Mouse (Mus musculus): ENCODE data around the gene Rph3al.

Gene Rph3al

DNA sequence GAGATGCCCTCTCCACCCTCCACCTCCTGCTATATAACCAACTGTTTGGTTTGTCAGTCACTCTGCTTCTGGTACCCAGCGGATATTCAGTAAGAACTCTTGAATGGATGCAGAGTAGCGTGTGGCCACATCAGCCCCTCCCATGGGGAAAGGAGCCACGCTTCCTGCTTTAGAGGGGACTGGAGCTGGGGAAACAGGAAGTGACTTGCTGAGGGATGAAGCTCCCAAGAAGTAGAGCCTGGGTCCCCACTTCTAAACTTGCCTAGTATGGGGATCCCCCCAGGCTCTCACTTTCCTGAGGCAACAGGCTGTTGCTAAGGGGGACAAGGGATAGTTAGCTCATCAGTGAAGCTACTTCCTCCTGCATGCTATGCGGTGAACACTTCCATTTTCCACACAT is 30.8 kb downstream of the Rph3al start:
- no peak for DNase-seq (ENCODE audit: low read depth, low spot score)

DNA sequence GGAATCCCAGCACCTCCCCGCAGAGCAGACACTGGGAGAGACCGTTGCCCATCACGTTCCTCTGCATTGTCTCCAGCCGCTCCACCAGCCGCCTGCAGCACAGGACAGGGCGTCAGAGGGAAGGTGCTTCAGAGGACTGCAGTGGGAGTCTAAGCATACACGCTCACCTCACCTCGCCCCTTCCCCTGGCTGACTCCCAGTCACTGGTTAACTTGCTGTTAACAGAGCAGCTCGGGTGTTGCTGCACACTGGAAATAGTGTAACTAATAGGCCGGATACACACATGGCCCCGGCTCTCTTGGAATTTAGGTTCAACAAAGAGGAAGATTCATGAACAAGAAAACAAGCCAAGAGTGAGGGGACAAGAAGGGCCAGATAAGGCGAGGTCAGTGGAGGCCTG is 31.7 kb downstream of the Rph3al start:
- DNase-seq (ENCODE audit: low read depth, low spot score) = no peak

DNA sequence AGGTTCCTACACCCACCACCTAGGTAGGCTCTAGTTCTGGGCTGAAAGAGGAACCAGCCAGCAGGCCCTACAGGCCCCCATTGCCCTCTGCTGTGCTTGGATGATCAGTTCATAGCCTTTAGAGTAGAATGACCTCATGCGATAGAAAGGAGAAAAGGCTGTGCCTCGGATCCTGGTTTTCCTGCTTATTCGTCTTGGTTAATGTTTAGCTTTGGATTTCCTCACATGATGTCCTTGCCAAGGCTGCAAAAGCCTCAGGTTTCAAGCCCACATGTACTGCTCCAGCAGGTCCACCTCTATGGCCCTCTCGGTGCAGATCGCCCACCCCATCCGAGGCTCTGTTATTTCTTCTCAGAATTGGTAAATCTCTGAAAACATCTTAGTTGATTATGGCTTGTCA is 33.2 kb downstream of the Rph3al start:
- no peak for DNase-seq (ENCODE audit: low read depth, low spot score)

DNA sequence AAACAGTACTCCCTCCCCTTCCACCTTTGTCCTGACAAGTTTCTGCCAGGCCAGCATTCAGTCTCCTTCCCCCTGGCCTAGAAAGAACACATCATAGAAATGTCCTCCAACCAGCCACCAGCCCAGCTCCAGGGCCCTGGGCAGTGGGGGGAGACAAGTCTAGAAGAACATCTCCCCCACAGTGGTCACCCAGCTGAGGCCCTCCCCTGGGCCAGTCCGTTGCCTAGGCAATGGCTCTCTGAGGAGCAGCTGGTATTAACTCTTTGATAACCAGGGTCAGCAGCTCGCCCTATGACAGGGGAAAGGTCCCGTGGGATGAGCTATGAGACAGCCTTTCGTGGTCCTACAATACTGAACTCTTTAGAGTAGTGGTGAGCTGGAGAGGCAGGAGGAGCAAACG is 33.7 kb downstream of the Rph3al start:
- DNase-seq (ENCODE audit: low read depth, low spot score) = no peak

DNA sequence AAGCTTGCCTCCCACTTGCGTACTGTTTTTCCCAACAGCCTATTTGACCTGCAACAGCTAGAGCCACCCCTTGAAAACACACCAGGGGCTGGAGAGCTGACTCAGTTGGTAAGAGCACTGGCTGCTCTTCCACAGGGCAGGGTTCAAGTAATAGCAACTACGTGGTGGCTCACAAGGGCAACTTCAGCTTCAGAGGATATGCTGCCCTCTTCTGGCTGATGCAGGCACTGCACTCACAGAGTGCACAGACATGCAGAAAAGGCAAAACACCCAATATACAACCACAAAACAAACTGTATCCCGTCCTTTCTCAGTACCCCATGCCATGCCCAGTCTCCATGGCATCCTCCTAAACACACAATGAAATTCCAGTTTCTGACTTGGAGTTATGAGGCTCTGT is 34.7 kb downstream of the Rph3al start:
- DNase-seq (ENCODE audit: low read depth, low spot score) = peak; percentile 20

DNA sequence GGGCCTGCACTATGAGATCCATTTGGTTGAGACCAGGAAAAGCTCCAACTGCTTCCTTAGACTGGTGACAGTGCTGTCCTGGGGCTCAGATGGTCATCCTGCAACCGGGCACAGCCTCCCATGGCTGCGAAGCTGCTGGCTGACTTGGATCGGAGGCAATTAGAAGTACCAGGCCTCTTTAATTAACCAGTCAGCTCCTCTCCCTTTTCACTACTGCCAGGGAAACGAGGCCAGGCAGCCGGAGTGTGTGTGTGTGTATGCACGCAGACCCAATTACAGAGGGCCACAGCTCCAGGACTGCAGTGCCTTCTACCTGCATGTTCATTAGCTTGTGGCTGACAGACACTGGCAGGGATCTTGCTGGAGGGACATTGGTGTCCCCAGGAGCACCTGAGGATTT is 36.9 kb downstream of the Rph3al start:
- DNase-seq (ENCODE audit: low read depth, low spot score) = no peak

DNA sequence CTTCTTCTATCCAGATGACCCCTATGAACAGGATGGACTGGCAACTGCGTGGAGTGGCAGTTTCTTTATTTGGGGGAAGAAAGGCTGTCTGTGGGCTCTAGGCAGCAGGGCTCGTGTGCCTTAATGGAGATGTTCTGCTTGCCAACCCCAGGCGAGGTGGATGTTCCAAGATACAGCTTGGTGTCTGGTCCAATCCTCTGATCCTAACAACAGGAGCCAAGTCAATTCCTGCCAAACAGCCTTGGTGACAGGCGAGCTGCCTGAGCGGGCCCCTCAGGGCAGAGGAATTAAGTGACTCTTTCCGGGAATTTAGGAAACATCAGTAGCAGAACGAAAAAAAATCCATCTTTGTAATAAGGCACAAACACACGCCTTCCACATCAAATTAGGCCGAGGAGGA is 38.6 kb downstream of the Rph3al start:
- DNase-seq (ENCODE audit: low read depth, low spot score) = no peak

DNA sequence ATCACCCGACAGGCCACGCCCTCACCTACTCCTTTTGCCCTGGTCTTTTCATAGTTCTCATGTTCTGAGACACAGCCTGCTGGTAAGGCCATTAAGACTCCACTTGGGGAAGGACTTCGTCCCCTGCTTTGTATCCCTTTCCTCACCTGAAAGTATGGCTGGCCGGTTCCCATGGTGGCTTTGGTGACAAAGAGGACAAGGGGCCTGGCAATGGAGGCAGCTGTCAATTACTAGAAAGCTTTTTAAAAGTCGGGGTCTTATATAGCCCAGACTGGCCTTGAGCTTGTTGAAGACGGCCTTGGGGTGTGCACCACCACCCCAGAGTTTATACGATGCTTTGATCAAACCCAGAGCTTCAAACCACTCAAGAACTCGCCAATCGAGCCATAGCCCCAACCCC is 39.7 kb downstream of the Rph3al start:
- DNase-seq (ENCODE audit: low read depth, low spot score) = no peak

DNA sequence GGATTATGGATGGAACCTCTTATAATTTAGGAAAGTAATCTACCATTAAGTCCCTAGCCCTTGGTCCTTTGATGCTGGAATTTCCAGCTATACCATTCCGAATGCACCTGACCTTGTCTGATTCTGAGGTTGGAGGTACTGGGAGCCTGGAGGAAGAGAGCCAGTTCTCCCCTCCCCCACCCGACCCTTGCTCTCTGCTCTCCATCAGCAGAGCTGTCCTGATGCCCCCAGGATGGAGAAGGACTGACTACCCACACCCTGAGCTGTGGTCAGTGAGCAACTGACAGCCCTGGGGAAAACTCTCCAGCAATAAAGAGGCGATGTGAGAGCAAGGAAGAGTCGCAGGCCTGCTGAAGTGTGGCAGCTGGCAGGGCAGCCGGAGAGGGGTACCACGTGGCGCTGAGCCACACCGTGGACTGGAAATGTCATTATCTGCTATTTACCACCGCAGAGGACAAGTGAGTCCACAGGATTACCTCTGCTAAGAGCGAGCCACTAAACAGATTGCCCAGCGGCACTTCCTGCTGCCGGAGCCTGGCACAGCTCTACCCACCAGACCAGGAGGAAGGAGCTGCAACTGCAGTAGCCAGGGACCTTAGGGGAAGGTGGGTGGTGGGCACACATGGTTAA is 43.3 kb downstream of the Rph3al start:
- DNase-seq (ENCODE audit: low read depth, low spot score) = no peak

DNA sequence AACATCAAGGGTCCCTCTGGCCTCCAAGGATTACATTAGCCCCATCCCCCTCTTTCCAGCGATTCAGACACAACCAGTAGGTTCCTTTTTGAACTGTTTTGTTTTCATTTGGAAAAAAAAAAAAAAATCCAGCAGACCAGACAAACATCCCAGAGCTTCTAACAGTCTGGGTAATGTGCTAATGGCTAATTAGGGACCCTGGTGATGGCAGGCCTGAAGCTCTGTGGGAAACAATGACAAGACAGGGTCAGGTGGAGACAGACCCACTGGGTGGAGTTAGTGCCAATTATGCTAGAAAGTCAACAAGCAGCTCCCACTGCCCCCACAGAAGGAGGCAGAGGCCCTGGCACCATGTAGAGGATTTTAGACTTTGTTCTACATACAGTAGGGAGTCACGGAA is 44.3 kb downstream of the Rph3al start:
- DNase-seq (ENCODE audit: low read depth, low spot score) = no peak

DNA sequence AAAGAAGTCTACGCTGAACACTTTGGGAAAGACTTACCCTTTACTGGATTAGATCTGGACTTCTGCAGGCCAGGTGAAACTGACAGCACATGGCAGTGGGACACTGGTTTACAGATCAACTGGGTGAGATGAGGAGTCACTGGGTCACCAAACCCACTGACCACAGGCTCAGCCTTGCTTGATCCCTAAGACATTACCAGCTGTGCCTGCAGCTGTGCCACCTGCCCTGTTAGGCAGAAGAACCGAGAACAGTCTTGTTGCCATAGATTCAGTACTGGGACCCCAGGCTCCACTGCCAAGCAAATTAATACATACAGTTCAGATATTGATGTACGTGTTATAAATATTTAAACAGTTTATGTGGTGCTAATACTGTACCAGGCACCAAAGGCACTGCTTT is 50.9 kb downstream of the Rph3al start:
- no peak for DNase-seq (ENCODE audit: low read depth, low spot score)

DNA sequence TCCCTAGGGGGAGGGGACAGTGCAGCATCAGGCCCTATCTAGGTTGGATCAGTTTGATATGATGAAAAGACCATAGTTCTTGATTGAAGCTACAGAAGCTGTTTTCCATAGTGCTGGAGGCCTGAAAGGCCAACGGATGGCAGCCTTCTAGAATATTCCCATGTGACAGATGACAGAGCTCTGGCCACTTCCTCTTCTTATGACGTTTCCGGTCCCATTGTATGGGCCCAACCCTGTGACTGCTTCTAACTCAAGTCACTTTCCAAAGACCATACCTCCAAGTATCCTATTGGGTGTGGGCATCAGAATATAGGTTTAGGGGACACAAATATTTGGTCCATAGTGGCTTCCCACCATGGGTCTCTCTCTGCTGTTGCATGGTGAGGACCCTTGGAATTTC is 57.0 kb downstream of the Rph3al start:
- DNase-seq (ENCODE audit: low read depth, low spot score) = no peak

DNA sequence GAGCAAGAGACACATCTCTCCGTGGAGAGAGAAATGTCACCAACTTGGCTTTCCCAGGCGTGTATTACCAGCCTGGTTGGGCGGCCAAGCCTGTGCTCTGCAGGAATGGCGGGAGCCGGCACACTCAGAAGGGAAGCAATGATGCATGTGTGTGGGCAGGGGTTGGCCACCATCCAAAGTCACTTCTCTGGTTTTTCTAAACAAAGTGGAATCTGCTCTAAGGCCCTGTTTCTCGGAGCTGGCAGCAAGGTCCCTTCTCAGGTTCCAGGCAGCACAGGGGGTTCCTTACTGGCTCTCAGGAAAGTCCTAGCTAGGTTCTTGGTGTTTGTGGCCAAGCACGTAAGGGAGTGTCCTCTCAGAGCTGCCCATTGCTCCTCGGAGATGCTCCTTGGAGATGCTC is 58.2 kb downstream of the Rph3al start:
- DNase-seq (ENCODE audit: low read depth, low spot score) = no peak

DNA sequence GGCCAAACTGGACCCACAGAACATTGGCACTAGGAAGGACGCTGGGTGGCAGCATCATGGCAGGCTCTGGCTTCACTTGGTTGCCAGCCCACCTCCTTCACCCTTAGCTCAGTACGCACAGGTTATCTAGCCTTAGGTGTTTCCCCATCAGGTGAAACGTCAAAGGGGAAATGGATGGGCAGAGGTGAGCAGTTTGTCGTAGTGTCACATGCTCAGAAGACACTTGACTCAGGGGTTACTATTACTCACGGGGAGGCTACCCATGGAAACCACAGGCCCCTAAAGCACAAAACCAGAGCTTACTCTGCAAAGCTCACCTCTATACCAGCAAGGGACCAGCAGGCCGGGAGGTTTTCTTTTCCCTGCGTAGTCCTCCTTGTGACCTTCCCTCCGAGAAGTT is 59.8 kb downstream of the Rph3al start:
- no peak for DNase-seq (ENCODE audit: low read depth, low spot score)

DNA sequence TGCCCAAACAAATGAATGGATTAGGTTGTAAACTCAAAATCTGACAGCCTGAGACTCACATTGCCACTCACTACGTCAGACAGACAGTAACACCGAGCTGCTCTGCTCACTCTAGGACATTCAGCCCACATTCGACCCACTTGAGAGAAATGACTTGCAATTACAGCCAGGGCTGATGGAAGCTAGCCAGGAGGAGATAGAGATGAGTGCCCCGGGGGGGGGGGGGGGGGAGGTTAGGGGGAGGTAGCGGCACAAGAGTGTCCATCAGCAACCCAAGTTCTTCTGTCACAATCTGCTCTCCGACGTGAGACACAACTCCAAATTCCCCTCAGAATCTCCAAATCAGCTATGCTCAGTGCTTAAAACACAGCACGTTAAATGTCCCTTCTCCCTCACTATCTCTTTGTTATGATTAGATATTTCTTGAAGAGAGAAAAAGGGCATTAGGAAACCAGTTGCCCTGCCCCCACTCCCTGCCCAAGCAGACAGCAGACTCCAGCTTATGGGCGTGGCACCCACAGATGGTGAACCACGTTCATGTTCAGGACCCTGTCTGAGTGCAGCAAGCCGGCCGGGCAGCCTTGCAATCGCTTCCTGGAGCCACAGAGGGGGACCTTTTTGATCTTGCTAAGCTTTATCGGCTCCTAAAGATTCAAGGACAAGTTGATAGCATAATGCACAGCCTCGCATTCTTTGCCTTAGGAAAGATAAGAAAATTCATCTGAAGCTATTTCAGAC is 62.0 kb downstream of the Rph3al start:
- DNase-seq (ENCODE audit: low read depth, low spot score) = no peak

DNA sequence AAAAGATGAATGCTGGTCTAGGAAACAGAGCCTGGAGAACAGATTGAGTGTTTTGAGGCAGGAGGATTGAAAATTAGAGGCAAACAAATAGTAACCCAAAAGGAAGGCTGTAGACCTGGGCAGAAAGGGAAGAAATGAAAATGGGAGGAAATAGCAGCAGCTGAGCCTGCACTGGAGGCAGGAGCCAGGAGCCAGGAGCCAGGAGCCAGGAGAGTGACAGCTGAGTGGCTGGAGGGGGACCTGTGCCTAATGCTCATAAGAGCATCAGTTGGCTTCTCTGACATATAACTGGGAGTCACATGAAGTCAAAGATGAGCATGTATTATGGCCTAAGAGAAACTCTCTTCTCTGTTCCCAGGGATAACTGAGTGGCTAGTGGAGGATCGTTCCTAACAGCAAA is 66.5 kb downstream of the Rph3al start:
- no peak for DNase-seq (ENCODE audit: low read depth, low spot score)

DNA sequence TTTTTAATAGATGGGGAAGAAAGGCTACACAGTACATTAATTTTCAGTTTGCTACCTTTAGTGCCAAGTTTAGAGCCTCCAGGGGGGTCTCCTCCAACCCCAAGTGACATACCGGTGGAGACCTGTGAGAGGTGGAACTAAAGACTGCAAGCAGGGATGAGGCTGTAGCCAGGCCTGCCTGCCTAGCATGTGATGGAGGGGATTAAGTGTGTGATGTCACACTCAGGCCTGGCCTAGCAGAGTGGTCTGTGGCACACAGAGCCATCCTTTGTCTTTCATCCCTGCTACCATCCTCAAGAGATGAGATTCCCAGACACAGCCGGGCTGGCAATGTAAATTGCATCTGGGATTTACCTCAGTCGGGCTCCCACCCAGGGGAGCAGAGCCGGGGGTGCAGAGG is 67.3 kb downstream of the Rph3al start:
- DNase-seq (ENCODE audit: low read depth, low spot score) = no peak

DNA sequence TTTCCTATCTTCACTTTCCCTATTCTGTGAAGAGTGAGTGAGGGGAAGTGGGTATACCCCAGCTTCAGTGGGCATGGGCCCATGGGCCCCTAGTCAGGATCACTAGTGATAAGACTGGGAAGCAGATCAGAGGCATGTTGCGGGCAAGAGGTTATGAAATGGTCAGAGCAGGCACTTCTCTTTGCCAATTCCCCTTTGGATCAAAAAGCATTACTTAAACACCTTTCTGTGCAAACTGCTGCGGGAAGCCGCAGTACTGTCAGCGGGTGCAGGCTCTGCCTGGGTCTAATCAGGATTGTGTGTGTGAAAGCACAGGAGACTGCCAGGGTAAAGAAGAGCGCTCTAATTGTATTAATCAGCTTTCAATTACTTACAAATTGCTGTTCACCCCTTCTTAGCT is 67.8 kb downstream of the Rph3al start:
- no peak for DNase-seq (ENCODE audit: low read depth, low spot score)

DNA sequence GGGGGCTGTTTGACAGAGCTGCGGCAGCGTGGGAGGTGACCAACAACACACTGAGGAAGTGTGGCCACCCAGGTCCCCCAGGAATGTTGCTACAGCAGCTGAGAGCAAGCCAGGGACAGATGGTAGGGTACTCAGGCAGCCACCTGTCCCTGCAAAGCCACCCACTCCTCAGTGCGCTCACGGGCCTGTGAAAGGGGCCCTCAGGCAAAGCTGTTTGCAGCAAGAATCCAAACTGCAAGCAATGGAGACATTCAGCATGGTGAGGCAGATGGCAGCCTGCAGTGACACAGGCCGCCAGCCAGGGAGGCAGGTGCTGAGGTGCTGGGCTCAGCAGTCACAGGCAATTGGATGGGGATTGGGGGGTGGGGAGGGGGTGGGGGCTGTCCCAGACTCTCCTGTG is 68.3 kb downstream of the Rph3al start:
- DNase-seq (ENCODE audit: low read depth, low spot score) = no peak

DNA sequence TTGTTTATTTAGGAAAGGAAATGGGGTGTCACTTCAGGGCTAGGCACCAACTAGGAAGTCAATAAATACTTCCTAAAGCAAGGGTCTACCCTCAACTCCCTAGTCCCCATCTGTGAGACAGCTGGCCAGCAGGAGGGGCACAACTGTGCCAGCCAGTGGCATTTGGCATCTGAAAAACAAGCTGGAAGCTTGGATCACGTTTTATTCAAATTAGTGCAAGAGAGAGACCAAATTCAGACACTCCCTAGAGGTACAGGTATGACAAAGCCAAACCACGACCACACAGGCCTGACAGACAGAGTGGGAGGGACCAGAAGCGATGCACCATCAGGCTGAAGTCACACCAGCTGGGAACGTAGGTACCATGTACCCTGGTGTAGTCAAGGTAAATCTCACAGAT is 71.4 kb downstream of the Rph3al start:
- DNase-seq (ENCODE audit: low read depth, low spot score) = no peak

DNA sequence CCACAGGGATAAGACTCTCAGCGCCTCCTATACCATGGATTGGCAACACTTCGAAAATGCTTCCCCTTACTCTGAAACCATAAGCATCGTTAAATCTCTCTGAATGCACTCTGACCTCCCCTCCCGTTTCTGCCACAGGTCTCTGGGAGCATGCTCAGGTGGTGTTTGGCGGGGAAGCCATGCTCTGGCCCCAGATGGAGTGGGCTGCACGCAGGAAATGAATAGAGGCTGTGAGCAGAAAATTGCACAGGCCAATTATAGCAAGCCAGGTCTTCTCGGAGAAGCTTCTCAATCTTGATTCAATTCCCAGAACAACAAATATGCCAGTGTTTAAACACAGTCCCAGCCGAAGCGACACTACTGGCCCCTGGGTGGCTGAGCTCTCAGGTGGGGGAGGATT is 72.4 kb downstream of the Rph3al start:
- DNase-seq (ENCODE audit: low read depth, low spot score) = no peak

DNA sequence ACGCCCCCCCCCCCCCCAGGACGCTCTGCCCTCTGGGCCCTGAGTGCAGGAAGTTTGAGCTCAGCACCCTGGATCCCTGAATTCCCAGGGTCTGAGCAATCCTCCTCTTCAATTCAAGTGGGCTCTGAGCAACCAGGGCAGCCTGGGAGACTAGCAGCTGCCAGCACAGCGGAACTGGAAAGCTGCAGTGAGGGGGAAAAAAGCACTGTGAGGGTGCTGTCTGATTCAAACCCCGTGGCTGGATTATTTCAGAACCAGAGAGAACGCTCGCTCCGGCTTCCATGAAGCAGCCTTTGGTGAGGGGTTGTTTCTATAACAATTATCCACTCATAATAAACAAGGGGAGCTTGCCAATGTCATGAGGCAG is 73.0 kb downstream of the Rph3al start:
- DNase-seq (ENCODE audit: low read depth, low spot score) = no peak

DNA sequence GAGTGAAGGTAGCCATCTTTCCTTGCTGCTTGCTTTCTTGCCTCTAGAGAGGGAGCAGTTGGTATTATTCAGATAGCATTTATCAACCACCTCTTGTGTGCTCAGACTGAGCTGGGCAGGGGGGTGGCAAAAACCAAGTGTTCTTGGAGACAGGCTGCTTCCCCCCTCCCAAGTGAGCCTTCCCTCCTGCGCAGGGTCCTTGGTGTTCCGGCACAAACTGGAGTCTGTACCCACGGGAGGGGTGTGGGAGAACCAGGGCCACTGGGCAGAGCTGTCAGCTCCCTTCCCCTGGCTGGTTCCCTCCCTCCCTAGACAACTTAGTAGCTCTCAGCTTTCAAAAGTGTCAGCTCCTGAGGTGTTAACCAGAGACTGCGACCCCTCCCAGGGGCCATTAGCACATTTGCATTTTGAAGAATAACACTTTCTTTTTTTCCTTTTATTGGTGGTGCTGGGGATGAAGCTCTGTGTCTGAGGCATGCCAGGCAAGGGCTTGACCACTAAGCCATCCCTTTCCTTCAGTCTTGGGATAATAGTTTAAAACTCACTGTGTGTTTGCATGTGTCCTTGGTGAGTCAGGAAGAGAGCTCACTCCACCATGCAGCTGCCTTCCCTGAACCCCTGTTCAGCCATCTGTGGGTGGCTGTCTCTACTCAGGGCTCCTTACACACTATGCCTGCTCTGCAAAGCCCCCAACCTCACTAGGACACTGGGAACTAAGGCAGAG is 73.5 kb downstream of the Rph3al start:
- no peak for DNase-seq (ENCODE audit: low read depth, low spot score)
